ENCODE assay signal across 8 mouse cellular contexts in the genomic region with DNA sequence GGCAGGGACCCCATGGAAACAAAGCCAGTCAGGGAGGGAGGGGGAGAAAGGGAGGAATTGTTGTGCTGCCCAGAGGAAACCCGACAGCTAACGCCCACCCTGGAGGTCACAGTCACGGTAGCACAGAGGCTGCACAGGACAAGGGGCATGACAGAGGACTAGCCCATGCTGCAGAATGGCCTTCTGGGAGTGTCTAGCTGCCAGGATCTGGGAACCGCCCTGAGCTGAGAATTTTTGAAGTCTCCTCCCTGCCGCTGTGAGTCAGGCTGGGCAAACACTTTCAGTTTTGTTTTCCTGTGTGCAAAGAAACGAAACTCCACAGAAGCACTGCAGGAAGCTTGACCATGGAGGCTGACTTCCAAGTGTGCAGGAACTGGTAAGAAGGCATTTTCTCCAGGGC. TPM values are rescaled to one million over a fixed set of nuclear protein-coding genes. Genes with fewer than 3 reads are reported as not detected.
A peak's percentile ranks its signal among the peaks of the same experiment; 100 is the strongest.
DNase-seq lines count a peak whose midpoint lies in the region; ATAC-seq lines count a peak whose summit lies in the region.

Xaf1 (plus strand) TSS at position 296 of the 400 bp plus-strand sequence.

- no peaks in the 10 kb centered on the region for H3K27me3 ChIP-seq in hindbrain, embryonic 13.5 days
- H3K27me3 ChIP-seq in liver, embryonic 12.5 days (replicated peaks) = peaks cover 10% of the 10 kb centered on the region; the same call in 1 of the 2 replicates

- no peak within 1 kb of the TSS for H3K4me3 ChIP-seq in hindbrain, embryonic 13.5 days
- H3K4me3 ChIP-seq in liver, embryonic 12.5 days = peak within 1 kb of the TSS; percentile 24; the same call in 1 of the 2 replicates

- H3K27ac ChIP-seq in hindbrain, embryonic 13.5 days = no peak within 1 kb of the TSS
- no peak within 1 kb of the TSS for H3K27ac ChIP-seq in liver, embryonic 12.5 days

- 0 out of 2 replicates have a peak within 1 kb of the TSS, but pooled peaks have one; percentile 3 for H3K4me2 ChIP-seq in hindbrain, embryonic 13.5 days
- peak within 1 kb of the TSS; percentile 37 for H3K4me2 ChIP-seq in liver, embryonic 12.5 days

- H3K4me1 ChIP-seq in hindbrain, embryonic 13.5 days (replicated peaks) = no peaks in the 10 kb centered on the region
- 0 out of 2 replicates have a peak, but pooled peaks cover 10% of the 10 kb centered on the region for H3K4me1 ChIP-seq in liver, embryonic 12.5 days

- no peaks in the 10 kb centered on the region for H3K9me3 ChIP-seq in hindbrain, embryonic 13.5 days
- H3K9me3 ChIP-seq in liver, embryonic 12.5 days (replicated peaks) = no peaks in the 10 kb centered on the region

- ATAC-seq in hindbrain, embryonic 13.5 days (ENCODE audit: low FRiP score) = no peak
- ATAC-seq in liver, embryonic 12.5 days = peak; percentile 49
- ATAC-seq in neutrophil, adult 5-6 weeks (ENCODE audit: extremely low read depth, insufficient number of reproducible peaks, low FRiP score, poor library complexity, severe bottlenecking) = peak; percentile 63

- H3K36me3 ChIP-seq in hindbrain, embryonic 13.5 days = no peaks in the 10 kb centered on the region
- H3K36me3 ChIP-seq in liver, embryonic 12.5 days = no peaks in the 10 kb centered on the region

- no peak within 1 kb of the TSS for H3K9ac ChIP-seq in hindbrain, embryonic 13.5 days
- no peak within 1 kb of the TSS for H3K9ac ChIP-seq in liver, embryonic 12.5 days

- 26% methylated on average over 6 of the region's 6 CpGs for WGBS in hindbrain, embryonic 13.5 days
- WGBS in liver, embryonic 12.5 days (ENCODE audit: insufficient replicate concordance) = 14% methylated on average over 6 of the region's 6 CpGs

- peak; percentile 3 for DNase-seq in embryo, embryonic 10.5 days (ENCODE audit: low spot score)
- DNase-seq in embryo, embryonic 10 days (ENCODE audit: low spot score) = no peak
- peak; percentile 56 for DNase-seq in WW6 (ENCODE audit: low read depth, low spot score)
- peak; percentile 11 to 14 for DNase-seq in frontal cortex, postnatal 36 days (ENCODE audit: low spot score in 2 of 2)
- peak; percentile 39 for DNase-seq in thymus, postnatal 4 days

RNA-seq across cellular contexts. Expression of gene Xaf1, which starts in this region (rescaled TPM):
- polyA plus RNA-seq in hindbrain, embryonic 13.5 days (2015; fragmentation: Nextera tagmentation; extraction: Ambion mirVana) = 1.8 and 2.0 TPM in 2 replicates
- polyA plus RNA-seq in liver, embryonic 12.5 days (2016; fragmentation: Nextera tagmentation; extraction: Ambion mirVana) = 2.2 and 2.4 TPM in 2 replicates
- 37.6 and 44.4 TPM in 2 replicates for total RNA-seq in neutrophil, adult 5-6 weeks (2017)
